Comparison of ENCODE assay signal across 12 mouse cellular contexts in the genomic region with DNA sequence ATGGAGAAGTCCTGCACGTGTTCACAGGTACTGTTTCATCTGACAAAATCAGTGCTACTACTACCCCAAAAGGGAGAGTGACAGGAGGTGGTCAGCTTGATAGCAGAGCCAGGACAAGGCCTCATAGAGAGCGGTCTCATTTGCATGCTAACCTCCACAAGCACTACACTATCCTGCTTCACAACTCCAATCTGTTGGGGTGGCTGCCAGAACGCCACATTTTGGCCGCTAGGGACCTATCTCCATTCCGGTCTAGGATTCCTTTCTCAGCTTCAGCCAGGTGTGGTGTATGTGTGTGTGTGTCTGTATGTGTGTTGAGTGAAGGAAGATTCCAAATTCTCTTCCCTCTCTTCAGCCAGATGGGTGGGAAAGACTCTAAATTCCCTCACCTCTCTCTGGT. TPM values are rescaled to one million over a fixed set of nuclear protein-coding genes. Genes with fewer than 3 reads are reported as not detected.
DNase-seq lines count a peak whose midpoint lies in the region; ATAC-seq and TF ChIP-seq lines count a peak whose summit lies in the region.
"Had no signal": no experiment of that assay in that cellular context is flagged by ENCODE, and none has a peak within 500 bp of the region (broad histone marks: within the 10 kb centered on the region; RNA-seq: fewer than 3 reads in every experiment).

No protein-coding gene starts in this region.

- H3K4me1 ChIP-seq in kidney, embryonic 15.5 days: peaks cover 33% of the 10 kb centered on the region
- peaks cover 5% of the 10 kb centered on the region for H3K4me1 ChIP-seq in kidney, adult 2 months (ENCODE audit: control insufficient read depth, insufficient read depth, low read length)
- H3K4me1 ChIP-seq in neural tube, embryonic 12.5 days: peaks cover 23% of the 10 kb centered on the region
- peaks cover 30% of the 10 kb centered on the region for H3K4me1 ChIP-seq in stomach, embryonic 15.5 days

- ATAC-seq in cerebellum, adult (ENCODE audit: insufficient number of reproducible peaks, low FRiP score, low TSS enrichment): no peak
- ATAC-seq in kidney, embryonic 15.5 days (replicated peaks; ENCODE audit: low FRiP score): no peak
- no peak for ATAC-seq in neural tube, embryonic 12.5 days (ENCODE audit: low FRiP score, low read depth)
- no peak for ATAC-seq in stomach, embryonic 15.5 days (ENCODE audit: insufficient read depth, low FRiP score, low read depth)
- ATAC-seq: forebrain, embryonic 16.5 days had no signal

- H3K27me3 ChIP-seq in kidney, embryonic 15.5 days: no peaks in the 10 kb centered on the region
- no peaks in the 10 kb centered on the region for H3K27me3 ChIP-seq in kidney, adult 2 months (replicated peaks; ENCODE audit: control insufficient read depth, insufficient read depth, low read length)
- H3K27me3 ChIP-seq in neural tube, embryonic 12.5 days (replicated peaks): no peaks in the 10 kb centered on the region
- H3K27me3 ChIP-seq in stomach, embryonic 15.5 days (replicated peaks): no peaks in the 10 kb centered on the region

- WGBS in kidney, embryonic 15.5 days: 80% methylated on average over 5 of the region's 5 CpGs
- WGBS in kidney, adult 2 months: 78% methylated on average over 5 of the region's 5 CpGs
- 85% methylated on average over 5 of the region's 5 CpGs for WGBS in neural tube, embryonic 12.5 days
- WGBS in stomach, embryonic 15.5 days: 67% methylated on average over 5 of the region's 5 CpGs

- peak; percentile 39 for DNase-seq in cerebellum, adult 9-10 months
- DNase-seq in kidney, adult 2 months: no peak
- DNase-seq in neural tube, embryonic 10.5 days (ENCODE audit: extremely low spot score, low spot score): no peak
- DNase-seq in left cerebral cortex, postnatal 14 days (ENCODE audit: low spot score in 2 of 2): no peak
- DNase-seq: adrenal gland, adult 8-10 months had no signal

- H3K9ac ChIP-seq in kidney, embryonic 15.5 days: no peak overlapping the region
- no peak overlapping the region for H3K9ac ChIP-seq in neural tube, embryonic 12.5 days
- H3K9ac ChIP-seq in stomach, embryonic 15.5 days: no peak overlapping the region

- peak overlapping the region; percentile 73; the same call in 1 of the 2 replicates for H3K4me2 ChIP-seq in kidney, embryonic 15.5 days
- H3K4me2 ChIP-seq in neural tube, embryonic 12.5 days (replicated peaks): peak overlapping the region; percentile 86
- peak overlapping the region; percentile 87 for H3K4me2 ChIP-seq in stomach, embryonic 15.5 days

- intact Hi-C loops in left cerebral cortex, postnatal 14 days (cut with DNase I): no loop called here

- no peak for TF ChIP-seq CTCF in kidney, adult 2 months (conservative IDR thresholded peaks at IDR 0.05; ENCODE audit: insufficient read depth, insufficient read length, low read depth, low read length)

- H3K36me3 ChIP-seq in kidney, embryonic 15.5 days: peaks cover 3% of the 10 kb centered on the region
- no peaks in the 10 kb centered on the region for H3K36me3 ChIP-seq in kidney, adult 2 months (ENCODE audit: control insufficient read depth, insufficient read depth, low read length)
- H3K36me3 ChIP-seq in neural tube, embryonic 12.5 days: peaks cover 6% of the 10 kb centered on the region
- no peaks in the 10 kb centered on the region; the same call in 1 of the 2 replicates for H3K36me3 ChIP-seq in stomach, embryonic 15.5 days

- no peaks in the 10 kb centered on the region for H3K9me3 ChIP-seq in kidney, embryonic 15.5 days (replicated peaks)
- no peaks in the 10 kb centered on the region for H3K9me3 ChIP-seq in neural tube, embryonic 12.5 days
- no peaks in the 10 kb centered on the region for H3K9me3 ChIP-seq in stomach, embryonic 15.5 days

- TF ChIP-seq POLR2A in kidney, adult 2 months (IDR thresholded peaks at IDR 0.05; ENCODE audit: low read depth, low read length): no peak

- peak overlapping the region; percentile 85; the same call in 1 of the 2 replicates for H3K4me3 ChIP-seq in kidney, embryonic 15.5 days (replicated peaks)
- H3K4me3 ChIP-seq in kidney, adult 2 months (ENCODE audit: insufficient read depth, low read depth, low read length): no peak overlapping the region
- no peak overlapping the region for H3K4me3 ChIP-seq in neural tube, embryonic 12.5 days
- H3K4me3 ChIP-seq in stomach, embryonic 15.5 days (replicated peaks): no peak overlapping the region

- no peak overlapping the region for H3K27ac ChIP-seq in kidney, embryonic 15.5 days
- no peak overlapping the region for H3K27ac ChIP-seq in kidney, adult 2 months (ENCODE audit: insufficient read depth, low read depth, low read length)
- H3K27ac ChIP-seq in neural tube, embryonic 12.5 days: no peak overlapping the region
- no peak overlapping the region for H3K27ac ChIP-seq in stomach, embryonic 15.5 days

RNA-seq across cellular contexts. Expression of gene Xylt2, which starts 1.9 kb away (rescaled TPM):
- 20.3 and 22.4 TPM in 2 replicates for polyA plus RNA-seq in kidney, embryonic 15.5 days (2015; fragmentation: Nextera tagmentation; extraction: Ambion mirVana)
- polyA plus RNA-seq in kidney, adult 2 months (2012; rRNA removed): 21.3 and 26.6 TPM in 2 replicates
- polyA plus RNA-seq in neural tube, embryonic 12.5 days (2016; fragmentation: Nextera tagmentation; extraction: Ambion mirVana): 18.5 and 19.5 TPM in 2 replicates
- polyA plus RNA-seq in stomach, embryonic 15.5 days (2015; fragmentation: Nextera tagmentation; extraction: Ambion mirVana): 19.3 and 20.3 TPM in 2 replicates
- total RNA-seq in left cerebral cortex, postnatal 14 days (2021): 10 to 100 TPM; 23.1 to 25.8 TPM

RNA-seq across cellular contexts. Expression of gene Eme1, which starts 21.7 kb away (rescaled TPM):
- polyA plus RNA-seq in kidney, embryonic 15.5 days (2015; fragmentation: Nextera tagmentation; extraction: Ambion mirVana): 25.9 and 27.1 TPM in 2 replicates
- polyA plus RNA-seq in kidney, adult 2 months (2012; rRNA removed): 0.13 and 0.22 TPM in 2 replicates
- 19.8 and 23.0 TPM in 2 replicates for polyA plus RNA-seq in neural tube, embryonic 12.5 days (2016; fragmentation: Nextera tagmentation; extraction: Ambion mirVana)
- 16.6 and 17.6 TPM in 2 replicates for polyA plus RNA-seq in stomach, embryonic 15.5 days (2015; fragmentation: Nextera tagmentation; extraction: Ambion mirVana)
- under 1 TPM; 0.21 to 0.79 TPM for total RNA-seq in left cerebral cortex, postnatal 14 days (2021)
- total RNA-seq: left cerebral cortex, postnatal 36 days had no signal

RNA-seq across cellular contexts. Expression of gene Mrpl27, which starts 21.9 kb away (rescaled TPM):
- 148 and 154 TPM in 2 replicates for polyA plus RNA-seq in kidney, embryonic 15.5 days (2015; fragmentation: Nextera tagmentation; extraction: Ambion mirVana)
- 92.0 and 121 TPM in 2 replicates for polyA plus RNA-seq in kidney, adult 2 months (2012; rRNA removed)
- 128 and 134 TPM in 2 replicates for polyA plus RNA-seq in neural tube, embryonic 12.5 days (2016; fragmentation: Nextera tagmentation; extraction: Ambion mirVana)
- polyA plus RNA-seq in stomach, embryonic 15.5 days (2015; fragmentation: Nextera tagmentation; extraction: Ambion mirVana): 136 and 150 TPM in 2 replicates
- total RNA-seq in left cerebral cortex, postnatal 14 days (2021): 10 to 100 TPM; 65.2 to 72.5 TPM

RNA-seq across cellular contexts. Expression of gene Gm11541, which starts 28.9 kb away (rescaled TPM):
- 0.53 and 0.63 TPM in 2 replicates for polyA plus RNA-seq in kidney, embryonic 15.5 days (2015; fragmentation: Nextera tagmentation; extraction: Ambion mirVana)
- polyA plus RNA-seq in kidney, adult 2 months (2012; rRNA removed): not detected in 2 replicates
- 0.15 TPM in 1 of 2 replicates, not detected in the other for polyA plus RNA-seq in neural tube, embryonic 12.5 days (2016; fragmentation: Nextera tagmentation; extraction: Ambion mirVana)
- polyA plus RNA-seq in stomach, embryonic 15.5 days (2015; fragmentation: Nextera tagmentation; extraction: Ambion mirVana): 0.74 and 1.2 TPM in 2 replicates
- not detected for total RNA-seq in left cerebral cortex, postnatal 14 days (2021)
- total RNA-seq: adrenal gland, adult 8-10 months; left cerebral cortex, postnatal 36 days had no signal
- polyA plus RNA-seq: cortical plate, adult 2 months; forebrain, embryonic 16.5 days had no signal

RNA-seq across cellular contexts. Expression of gene Lrrc59, which starts 45.9 kb away (rescaled TPM):
- polyA plus RNA-seq in kidney, embryonic 15.5 days (2015; fragmentation: Nextera tagmentation; extraction: Ambion mirVana): 204 and 215 TPM in 2 replicates
- 43.4 and 43.6 TPM in 2 replicates for polyA plus RNA-seq in kidney, adult 2 months (2012; rRNA removed)
- polyA plus RNA-seq in neural tube, embryonic 12.5 days (2016; fragmentation: Nextera tagmentation; extraction: Ambion mirVana): 201 and 203 TPM in 2 replicates
- 223 and 264 TPM in 2 replicates for polyA plus RNA-seq in stomach, embryonic 15.5 days (2015; fragmentation: Nextera tagmentation; extraction: Ambion mirVana)
- total RNA-seq in left cerebral cortex, postnatal 14 days (2021): 10 to 100 TPM; 83.8 to 84.9 TPM

Comparison
In these comparisons a context has a peak if more than half of its experiments do, and no peak if none do; other contexts are left out.
1. RNA of gene Eme1, which starts 21.7 kb away (polyA plus RNA-seq): 25.9 to 27.1 TPM in kidney, embryonic 15.5 days, 19.8 to 23.0 TPM in neural tube, embryonic 12.5 days and 16.6 to 17.6 TPM in stomach, embryonic 15.5 days; 0.13 to 0.22 TPM in kidney, adult 2 months; every median in the first group is over 10 times any median in the second.
2. Peak in every context shown above with its lines, with median percentiles within 50 percentile points of each other: H3K4me2 ChIP-seq.